Mouse (Mus musculus): ENCODE results near the gene Gm49450. TPM values are rescaled to one million over a fixed set of nuclear protein-coding genes. Genes with fewer than 3 reads are reported as not detected.
A peak's percentile ranks its signal among the peaks of the same experiment; 100 is the strongest.

The Gm49450 gene
- polyA plus RNA-seq, 1 experiment from 2014 or later: not detected

DNA sequence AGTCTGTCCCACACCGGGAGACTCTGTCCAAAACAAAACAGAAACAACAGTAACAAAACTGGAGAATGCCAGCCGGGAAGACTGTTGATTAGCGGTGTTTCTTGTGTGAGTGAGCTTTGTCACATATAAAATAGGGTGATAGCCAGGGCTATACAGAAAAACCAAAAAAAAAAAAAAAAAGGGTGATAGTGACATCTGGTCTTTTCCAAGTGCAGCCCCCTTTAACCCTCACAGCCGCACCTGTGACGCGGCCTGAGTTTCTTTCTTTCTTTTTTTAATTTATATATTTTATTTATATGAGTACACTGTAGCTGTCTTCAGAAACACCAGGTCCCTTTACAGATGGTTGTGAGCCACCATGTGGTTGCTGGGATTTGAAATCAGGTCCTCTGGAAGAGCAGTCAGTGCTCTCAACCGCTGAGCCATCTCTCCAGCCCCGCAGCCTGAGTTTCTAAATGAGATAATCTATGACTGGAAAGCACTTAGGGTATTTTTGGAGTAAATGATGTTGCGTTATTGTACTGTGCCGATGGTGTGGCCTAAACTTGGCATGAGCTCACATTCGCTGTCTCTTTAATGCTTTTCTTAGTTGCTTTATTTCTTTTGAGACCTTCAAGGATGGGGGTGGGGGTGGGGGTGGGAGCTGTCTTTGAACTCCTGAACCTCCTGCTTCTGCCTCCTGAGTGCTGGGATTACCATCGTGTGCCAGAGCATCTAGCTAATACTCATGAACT lies 32.8 kb upstream of the Gm49450 start:
- peak overlapping the region; percentile 48 for H3K4me3 ChIP-seq (replicated peaks; ENCODE audit: low read length)
- H3K27me3 ChIP-seq (replicated peaks; ENCODE audit: control insufficient read depth, insufficient read depth, low read length): no peaks in the 10 kb centered on the region
- H3K36me3 ChIP-seq (ENCODE audit: control insufficient read depth, insufficient read depth): no peaks in the 10 kb centered on the region
- H3K27ac ChIP-seq (ENCODE audit: low read length): peak overlapping the region; percentile 94
- H3K9me3 ChIP-seq (ENCODE audit: control insufficient read depth, low read length): no peaks in the 10 kb centered on the region
- peak overlapping the region; percentile 62 for H3K4me2 ChIP-seq (ENCODE audit: low read length)
- H3K9ac ChIP-seq (replicated peaks; ENCODE audit: low read depth, low read length): peak overlapping the region; percentile 61
- peaks cover 61% of the 10 kb centered on the region for H3K4me1 ChIP-seq (replicated peaks; ENCODE audit: control insufficient read depth, insufficient read depth, low read length)
- 14% methylated on average over 12 of the region's 12 CpGs for WGBS
- no peak; the same call in 1 of the 2 replicates for ATAC-seq

GRCm38 (mm10) chr15:98985240-98985981 lies 32.1 kb upstream of the Gm49450 start:
- Histone ChIP-seq H3K4me2 (ENCODE audit: low read length) (peak overlapping the region; percentile 62), H3K36me3 (ENCODE audit: control insufficient read depth, insufficient read depth) (no peaks in the 10 kb centered on the region), H3K27me3 (replicated peaks; ENCODE audit: control insufficient read depth, insufficient read depth, low read length) (no peaks in the 10 kb centered on the region), H3K27ac (ENCODE audit: low read length) (peak overlapping the region; percentile 94), H3K9ac (replicated peaks; ENCODE audit: low read depth, low read length) (peak overlapping the region; percentile 61), H3K9me3 (ENCODE audit: control insufficient read depth, low read length) (no peaks in the 10 kb centered on the region), H3K4me3 (replicated peaks; ENCODE audit: low read length) (peak overlapping the region; percentile 48), H3K4me1 (replicated peaks; ENCODE audit: control insufficient read depth, insufficient read depth, low read length) (peaks cover 54% of the 10 kb centered on the region)
- ATAC-seq: peak; percentile 74
- 2% methylated on average over 29 of the region's 29 CpGs for WGBS

GRCm38 (mm10) chr15:98984681-98985080 lies 31.3 kb upstream of the Gm49450 start:
- peak overlapping the region; percentile 48 for H3K4me3 ChIP-seq (replicated peaks; ENCODE audit: low read length)
- H3K9me3 ChIP-seq (ENCODE audit: control insufficient read depth, low read length): no peaks in the 10 kb centered on the region
- no peak for ATAC-seq
- peak overlapping the region; percentile 94 for H3K27ac ChIP-seq (ENCODE audit: low read length)
- 28% methylated on average over 6 of the region's 6 CpGs for WGBS
- peak overlapping the region; percentile 61 for H3K9ac ChIP-seq (replicated peaks; ENCODE audit: low read depth, low read length)
- H3K4me2 ChIP-seq (ENCODE audit: low read length): peak overlapping the region; percentile 62
- H3K36me3 ChIP-seq (ENCODE audit: control insufficient read depth, insufficient read depth): no peaks in the 10 kb centered on the region
- H3K4me1 ChIP-seq (replicated peaks; ENCODE audit: control insufficient read depth, insufficient read depth, low read length): peaks cover 47% of the 10 kb centered on the region
- no peaks in the 10 kb centered on the region for H3K27me3 ChIP-seq (replicated peaks; ENCODE audit: control insufficient read depth, insufficient read depth, low read length)

DNA sequence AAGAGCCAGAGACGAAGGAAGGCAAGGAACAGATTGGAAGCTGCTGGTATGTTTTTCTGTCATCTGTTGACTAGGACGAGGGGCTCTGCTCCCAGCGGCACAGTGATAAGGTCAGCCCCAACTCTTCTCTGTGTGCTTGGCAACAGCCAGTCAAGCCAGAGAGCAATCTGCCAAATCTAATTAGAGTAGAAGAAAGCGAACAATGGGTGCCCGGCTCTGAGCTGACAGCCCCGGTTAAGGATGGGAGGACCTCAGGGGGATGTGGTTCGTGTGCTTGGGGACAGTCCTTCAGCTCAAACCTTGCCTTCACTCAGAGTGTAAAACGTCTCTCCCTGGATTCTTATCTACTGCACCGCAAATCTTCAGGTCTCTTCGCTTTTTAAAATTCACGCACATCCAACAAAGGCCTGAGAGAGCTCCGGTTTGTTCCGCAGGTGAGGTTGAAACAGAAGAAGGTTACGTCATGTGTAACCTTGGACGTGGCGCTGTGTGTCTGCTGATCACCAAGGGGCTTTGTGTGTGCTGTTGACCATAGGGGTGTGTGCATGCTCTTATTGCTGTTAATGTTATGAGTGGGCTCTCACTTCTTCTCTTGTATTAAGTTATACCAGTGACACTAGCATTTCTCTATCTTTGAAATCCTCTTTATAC lies 30.2 kb upstream of the Gm49450 start:
- peak overlapping the region; percentile 68 for H3K9ac ChIP-seq (replicated peaks; ENCODE audit: low read depth, low read length)
- peak overlapping the region; percentile 48 for H3K4me3 ChIP-seq (replicated peaks; ENCODE audit: low read length)
- no peaks in the 10 kb centered on the region for H3K9me3 ChIP-seq (ENCODE audit: control insufficient read depth, low read length)
- 16% methylated on average over 16 of the region's 16 CpGs for WGBS
- peak; percentile 52 for ATAC-seq
- H3K4me1 ChIP-seq (replicated peaks; ENCODE audit: control insufficient read depth, insufficient read depth, low read length): peaks cover 40% of the 10 kb centered on the region
- H3K27me3 ChIP-seq (replicated peaks; ENCODE audit: control insufficient read depth, insufficient read depth, low read length): no peaks in the 10 kb centered on the region
- peak overlapping the region; percentile 62 for H3K4me2 ChIP-seq (ENCODE audit: low read length)
- H3K27ac ChIP-seq (ENCODE audit: low read length): peak overlapping the region; percentile 97
- H3K36me3 ChIP-seq (ENCODE audit: control insufficient read depth, insufficient read depth): no peaks in the 10 kb centered on the region

DNA sequence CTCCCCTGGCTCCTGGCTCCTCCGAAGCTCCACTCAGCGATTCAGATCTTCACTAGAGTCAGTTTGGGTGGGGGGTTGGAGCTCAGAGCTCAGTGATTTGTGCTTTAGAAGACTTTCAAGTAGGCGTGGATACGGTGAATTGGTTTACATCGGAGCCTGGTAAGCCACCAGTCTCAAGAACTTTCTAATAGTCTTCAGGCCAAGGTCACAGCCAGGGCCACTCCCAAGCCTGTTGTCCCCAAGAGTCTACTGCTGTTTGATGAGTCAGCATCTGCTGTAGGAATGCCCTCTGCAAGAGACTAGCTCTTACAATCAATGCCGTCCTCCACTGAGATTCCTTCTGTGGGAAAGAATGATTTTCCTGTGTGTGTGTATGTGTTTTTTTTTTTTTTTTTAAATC lies 28.7 kb upstream of the Gm49450 start:
- Histone ChIP-seq H3K27me3 (replicated peaks; ENCODE audit: control insufficient read depth, insufficient read depth, low read length) (no peaks in the 10 kb centered on the region), H3K36me3 (ENCODE audit: control insufficient read depth, insufficient read depth) (no peaks in the 10 kb centered on the region), H3K4me2 (ENCODE audit: low read length) (no peak overlapping the region), H3K9me3 (ENCODE audit: control insufficient read depth, low read length) (no peaks in the 10 kb centered on the region), H3K9ac (replicated peaks; ENCODE audit: low read depth, low read length) (no peak overlapping the region), H3K27ac (ENCODE audit: low read length) (no peak overlapping the region; the same call in none of the 2 replicates), H3K4me3 (replicated peaks; ENCODE audit: low read length) (no peak overlapping the region), H3K4me1 (replicated peaks; ENCODE audit: control insufficient read depth, insufficient read depth, low read length) (peaks cover 40% of the 10 kb centered on the region)
- 83% methylated on average over 6 of the region's 6 CpGs for WGBS
- ATAC-seq: no peak

- no peak overlapping the region for H3K9ac ChIP-seq (replicated peaks; ENCODE audit: low read depth, low read length)
Measured at GRCm38 (mm10) chr15:98980012-98980614, 26.8 kb upstream of the Gm49450 start.

GRCm38 (mm10) chr15:98978409-98979172 lies 25.2 kb upstream of the Gm49450 start:
- 44% methylated on average over 20 of the region's 20 CpGs for WGBS
- Histone ChIP-seq H3K9ac (replicated peaks; ENCODE audit: low read depth, low read length) (peak overlapping the region; percentile 48), H3K4me2 (ENCODE audit: low read length) (peak overlapping the region; percentile 43), H3K36me3 (ENCODE audit: control insufficient read depth, insufficient read depth) (no peaks in the 10 kb centered on the region), H3K4me1 (replicated peaks; ENCODE audit: control insufficient read depth, insufficient read depth, low read length) (peaks cover 34% of the 10 kb centered on the region), H3K27me3 (replicated peaks; ENCODE audit: control insufficient read depth, insufficient read depth, low read length) (no peaks in the 10 kb centered on the region), H3K9me3 (ENCODE audit: control insufficient read depth, low read length) (no peaks in the 10 kb centered on the region), H3K4me3 (replicated peaks; ENCODE audit: low read length) (no peak overlapping the region), H3K27ac (ENCODE audit: low read length) (peak overlapping the region; percentile 56)
- ATAC-seq: no peak

More at GRCm38 (mm10) chr15:98980012-98980614, 26.8 kb upstream of the Gm49450 start:
- H3K27ac ChIP-seq (ENCODE audit: low read length): no peak overlapping the region
- no peaks in the 10 kb centered on the region for H3K27me3 ChIP-seq (replicated peaks; ENCODE audit: control insufficient read depth, insufficient read depth, low read length)
- no peak overlapping the region for H3K4me2 ChIP-seq (ENCODE audit: low read length)
- H3K9me3 ChIP-seq (ENCODE audit: control insufficient read depth, low read length): no peaks in the 10 kb centered on the region
- ATAC-seq: no peak
- H3K4me3 ChIP-seq (replicated peaks; ENCODE audit: low read length): no peak overlapping the region
- H3K4me1 ChIP-seq (replicated peaks; ENCODE audit: control insufficient read depth, insufficient read depth, low read length): peaks cover 36% of the 10 kb centered on the region
- no peaks in the 10 kb centered on the region for H3K36me3 ChIP-seq (ENCODE audit: control insufficient read depth, insufficient read depth)
- 34% methylated on average over 7 of the region's 7 CpGs for WGBS

DNA sequence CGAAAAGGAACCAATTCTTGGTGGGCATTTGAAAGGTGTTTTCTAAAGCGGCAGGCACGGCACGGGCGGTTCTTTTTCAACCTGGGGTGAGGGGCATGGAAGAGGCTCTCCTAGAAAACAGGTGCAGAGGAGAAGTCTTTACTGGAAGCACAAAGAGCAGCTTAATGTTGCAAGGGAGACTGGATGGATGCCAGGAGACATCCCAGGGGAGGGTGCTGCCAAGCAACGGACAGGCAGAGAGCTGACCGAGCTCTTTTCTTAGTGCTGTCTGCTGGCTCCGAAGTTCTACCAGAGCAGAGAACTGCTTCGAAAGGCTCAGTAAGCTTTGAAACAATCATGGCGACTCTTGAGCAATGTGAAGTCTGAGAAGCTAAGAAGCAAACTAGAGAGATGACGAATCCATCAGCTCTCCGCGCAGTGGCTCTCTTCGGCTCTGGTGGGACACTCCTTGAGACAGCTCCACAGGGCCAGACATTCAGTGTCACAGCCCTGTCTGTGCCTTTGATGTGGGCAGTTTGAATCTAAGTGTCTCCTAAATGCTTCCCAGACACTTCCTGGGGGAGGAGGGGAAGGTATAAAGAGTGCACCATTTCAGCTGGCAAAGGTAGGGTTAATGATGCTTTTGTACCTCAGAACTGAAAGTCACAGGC lies 24.5 kb upstream of the Gm49450 start:
- Histone ChIP-seq H3K4me2 (ENCODE audit: low read length) (peak overlapping the region; percentile 43), H3K4me3 (replicated peaks; ENCODE audit: low read length) (no peak overlapping the region), H3K9me3 (ENCODE audit: control insufficient read depth, low read length) (no peaks in the 10 kb centered on the region), H3K9ac (replicated peaks; ENCODE audit: low read depth, low read length) (peak overlapping the region; percentile 48), H3K4me1 (replicated peaks; ENCODE audit: control insufficient read depth, insufficient read depth, low read length) (peaks cover 27% of the 10 kb centered on the region), H3K27ac (ENCODE audit: low read length) (peak overlapping the region; percentile 56), H3K36me3 (ENCODE audit: control insufficient read depth, insufficient read depth) (no peaks in the 10 kb centered on the region), H3K27me3 (replicated peaks; ENCODE audit: control insufficient read depth, insufficient read depth, low read length) (no peaks in the 10 kb centered on the region)
- peak; percentile 69 for ATAC-seq
- WGBS: 26% methylated on average over 14 of the region's 14 CpGs

Measured in forebrain, embryonic 16.5 days (tissue).